Mouse (Mus musculus) heart, embryonic 14.5 days (tissue): Measurements from ENCODE around the gene Coa5. TPM values are rescaled to one million over a fixed set of nuclear protein-coding genes. Genes with fewer than 3 reads are reported as not detected.

Source experiments
- ATAC-seq: fragments of 200-750 bp; cut with Nextera tagmentation; 2 replicates; pipeline ENCODE4 v1.8.0; 2017; ENCODE audit warnings: low read depth, moderate TSS enrichment; ENCODE audit not compliant: insufficient number of reproducible peaks, insufficient read depth, low FRiP score
- H3K27ac ChIP-seq, 2 experiments: fragments of 200-500 bp in 1 of 2; fragments of 300-500 bp in 1 of 2; sonication (generic) in 1 of 2; replicated peaks in 1 of 2; 2 replicates each; pipeline ENCODE4 v1.5.1; 2012 to 2014; ENCODE audit warnings: low read depth in 2 of 2, low read length in 2 of 2, control low read depth in 1 of 2, mild to moderate bottlenecking in 1 of 2, mixed read lengths in 1 of 2; ENCODE audit not compliant: control insufficient read depth in 1 of 2, insufficient read depth in 1 of 2
- H3K27me3 ChIP-seq: fragments of 300-500 bp; sonication (generic); 2 replicates; pipeline ENCODE4 v1.6.1; 2014; ENCODE audit warnings: mild to moderate bottlenecking, low read length, control low read depth; ENCODE audit not compliant: control insufficient read depth, insufficient read depth
- H3K36me3 ChIP-seq: fragments of 300-500 bp; sonication (generic); 2 replicates; pipeline ENCODE4 v1.6.1; 2014; ENCODE audit warnings: mild to moderate bottlenecking, control low read depth, low read length, mixed read lengths; ENCODE audit not compliant: control insufficient read depth, insufficient read depth
- H3K4me1 ChIP-seq, 2 experiments: fragments of 200-500 bp in 1 of 2; fragments of 300-500 bp in 1 of 2; sonication (generic) in 1 of 2; 2 replicates each; pipeline ENCODE4 v1.6.1; 2012 to 2014; ENCODE audit warnings: low read length in 2 of 2, control low read depth in 1 of 2, mixed read lengths in 1 of 2; ENCODE audit not compliant: control insufficient read depth in 2 of 2, insufficient read depth in 2 of 2
- H3K4me2 ChIP-seq: fragments of 300-500 bp; sonication (generic); 2 replicates; pipeline ENCODE4 v1.6.1; 2014; ENCODE audit warnings: mild to moderate bottlenecking, low read length
- H3K4me3 ChIP-seq, 2 experiments: fragments of 200-500 bp in 1 of 2; fragments of 300-500 bp in 1 of 2; sonication (generic) in 1 of 2; 2 replicates each; pipeline ENCODE4 v1.5.1; 2012 to 2014; ENCODE audit warnings: low read length in 2 of 2, mild to moderate bottlenecking in 2 of 2, control low read depth in 1 of 2, low read depth in 1 of 2, moderate library complexity in 1 of 2; ENCODE audit not compliant: control insufficient read depth in 1 of 2, insufficient read depth in 1 of 2
- H3K9ac ChIP-seq: fragments of 300-500 bp; sonication (generic); 2 replicates; pipeline ENCODE4 v1.6.1; 2014; ENCODE audit warnings: mild to moderate bottlenecking, low read length
- H3K9me3 ChIP-seq: fragments of 300-500 bp; sonication (generic); 2 replicates; pipeline ENCODE4 v1.6.1; 2016; ENCODE audit warnings: low read length, control low read depth; ENCODE audit not compliant: control insufficient read depth
- WGBS: fragments of 180-500 bp; shearing (Covaris S2); extraction: QIAGEN DNeasy Blood & Tissue Kit; methylation state at CpG from one replicate; pipeline ENCODE4 v1.1.7; 2014; 5-methylcytosine and 5-hydroxymethylcytosine counted together
- polyA plus RNA-seq: library from polyadenylated mRNA; unstranded; fragments of >200 nt; fragmentation: Nextera tagmentation; extraction: Ambion mirVana; gene quantifications from 2 replicates; pipeline ENCODE4 v1.2.1, GENCODE M21; 2014

Gene Coa5
- polyA plus RNA-seq, 1 experiment from 2014 or later, result 72.0 TPM

GRCm38 (mm10) chr1:37401687-37402086 lies 28.2 kb downstream of the Coa5 start:
- H3K4me3 ChIP-seq, result no peak overlapping the region
- ATAC-seq, result no peak
- peaks cover 18 to 25% of the 10 kb centered on the region in 2 experiments for H3K4me1 ChIP-seq
- no peak overlapping the region for H3K9ac ChIP-seq
- no peaks in the 10 kb centered on the region for H3K9me3 ChIP-seq
- no peak overlapping the region for H3K4me2 ChIP-seq
- no peak overlapping the region for H3K27ac ChIP-seq
- H3K36me3 ChIP-seq, result peaks cover 3% of the 10 kb centered on the region; the same call in 1 of the 2 replicates
- no peaks in the 10 kb centered on the region for H3K27me3 ChIP-seq
- 51% methylated on average over 4 of the region's 4 CpGs for WGBS

GRCm38 (mm10) chr1:37399734-37400133 lies 30.2 kb downstream of the Coa5 start:
- H3K27ac ChIP-seq, result peak overlapping the region; percentile 80 to 82
- peak; percentile 29; the same call in 1 of the 2 replicates for ATAC-seq

GRCm38 (mm10) chr1:37398961-37399360 lies 30.9 kb downstream of the Coa5 start:
- Histone ChIP-seq H3K27me3 (no peaks in the 10 kb centered on the region), H3K4me3 (no peak overlapping the region), H3K4me2 (0 out of 2 replicates have a peak overlapping the region, but pooled peaks have one; percentile 27), H3K4me1 (peaks cover 18 to 25% of the 10 kb centered on the region in 2 experiments), H3K9ac (no peak overlapping the region), H3K9me3 (no peaks in the 10 kb centered on the region), H3K36me3 (peaks cover 16% of the 10 kb centered on the region), H3K27ac (peak overlapping the region; percentile 80 to 82)
- WGBS, result 38% methylated on average over 3 of the region's 3 CpGs
- no peak for ATAC-seq

More at GRCm38 (mm10) chr1:37399734-37400133, 30.2 kb downstream of the Coa5 start:
- Histone ChIP-seq H3K36me3 (0 out of 2 replicates have a peak, but pooled peaks cover 10% of the 10 kb centered on the region), H3K9ac (peak overlapping the region; percentile 41; the same call in 1 of the 2 replicates), H3K9me3 (no peaks in the 10 kb centered on the region), H3K4me3 (no peak overlapping the region), H3K4me1 (peaks cover 18 to 25% of the 10 kb centered on the region in 2 experiments), H3K4me2 (peak overlapping the region; percentile 27), H3K27me3 (no peaks in the 10 kb centered on the region)
- 25% methylated on average over 8 of the region's 8 CpGs for WGBS

GRCm38 (mm10) chr1:37396481-37396880 lies 33.4 kb downstream of the Coa5 start:
- H3K9ac ChIP-seq, result no peak overlapping the region
- no peak overlapping the region for H3K4me2 ChIP-seq
- peaks cover 30% of the 10 kb centered on the region for H3K36me3 ChIP-seq
- no peak overlapping the region for H3K27ac ChIP-seq
- no peaks in the 10 kb centered on the region for H3K9me3 ChIP-seq
- peaks cover 18 to 25% of the 10 kb centered on the region in 2 experiments for H3K4me1 ChIP-seq
- no peak overlapping the region for H3K4me3 ChIP-seq
- no peak for ATAC-seq
- no peaks in the 10 kb centered on the region for H3K27me3 ChIP-seq
- WGBS, result 71% methylated on average over 1 of the region's 1 CpGs

GRCm38 (mm10) chr1:37393174-37393573 lies 36.7 kb downstream of the Coa5 start:
- no peak overlapping the region for H3K27ac ChIP-seq
- peaks cover 52% of the 10 kb centered on the region for H3K36me3 ChIP-seq
- no peaks in the 10 kb centered on the region for H3K9me3 ChIP-seq
- H3K4me1 ChIP-seq, result peaks cover 3 to 5% of the 10 kb centered on the region in 2 experiments; a peak in 2 of 4 replicates
- H3K9ac ChIP-seq, result no peak overlapping the region
- 61% methylated on average over 5 of the region's 5 CpGs for WGBS
- ATAC-seq, result no peak
- H3K4me2 ChIP-seq, result no peak overlapping the region
- H3K4me3 ChIP-seq, result no peak overlapping the region
- H3K27me3 ChIP-seq, result no peaks in the 10 kb centered on the region

- Histone ChIP-seq H3K27me3 (no peaks in the 10 kb centered on the region), H3K9ac (peak overlapping the region; percentile 47; the same call in 1 of the 2 replicates), H3K36me3 (peaks cover 28% of the 10 kb centered on the region), H3K4me3 (no peak overlapping the region), H3K4me1 (peaks cover 32 to 42% of the 10 kb centered on the region in 2 experiments), H3K27ac (peak overlapping the region; percentile 89 to 90), H3K9me3 (no peaks in the 10 kb centered on the region), H3K4me2 (peak overlapping the region; percentile 9; the same call in 1 of the 2 replicates)
- 23% methylated on average over 7 of the region's 7 CpGs for WGBS
- ATAC-seq, result peak; percentile 65
Measured at GRCm38 (mm10) chr1:37386448-37386971, 43.4 kb downstream of the Coa5 start.

GRCm38 (mm10) chr1:37384304-37384703 lies 45.6 kb downstream of the Coa5 start:
- ATAC-seq, result peak; percentile 58; the same call in 1 of the 2 replicates
- Histone ChIP-seq H3K27me3 (no peaks in the 10 kb centered on the region), H3K4me1 (peaks cover 32 to 42% of the 10 kb centered on the region in 2 experiments), H3K36me3 (peaks cover 25% of the 10 kb centered on the region), H3K4me3 (no peak overlapping the region), H3K9ac (peak overlapping the region; percentile 16; the same call in 1 of the 2 replicates), H3K4me2 (no peak overlapping the region), H3K9me3 (no peaks in the 10 kb centered on the region), H3K27ac (peak overlapping the region; percentile 69 to 77)
- 49% methylated on average over 3 of the region's 3 CpGs for WGBS
